Mouse (Mus musculus): Measurements from ENCODE around the gene Tex14.
A peak's percentile ranks its signal among the peaks of the same experiment; 100 is the strongest.

Gene Tex14

DNA sequence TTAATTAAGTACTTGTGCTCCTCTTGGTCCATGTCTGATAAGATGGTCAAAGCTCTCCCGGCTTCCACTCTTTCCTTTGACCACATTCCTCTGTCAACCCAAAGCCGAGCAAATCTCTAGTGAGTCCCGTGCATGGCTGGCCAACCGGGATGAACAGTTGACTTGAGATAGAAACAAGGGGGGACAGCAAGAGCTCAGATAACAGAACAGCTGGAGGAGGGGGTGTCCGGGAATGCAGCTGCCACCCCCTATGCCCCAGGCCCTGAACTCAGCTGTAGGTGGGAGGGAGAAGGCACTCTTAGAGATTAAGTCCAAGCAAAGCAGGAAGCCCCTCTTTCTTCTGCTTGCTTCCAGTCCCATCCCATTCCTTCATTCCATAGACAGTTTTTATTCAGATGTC is 165.9 kb downstream of the Tex14 start:
- DNase-seq (ENCODE audit: low spot score in 2 of 2): no peak

DNA sequence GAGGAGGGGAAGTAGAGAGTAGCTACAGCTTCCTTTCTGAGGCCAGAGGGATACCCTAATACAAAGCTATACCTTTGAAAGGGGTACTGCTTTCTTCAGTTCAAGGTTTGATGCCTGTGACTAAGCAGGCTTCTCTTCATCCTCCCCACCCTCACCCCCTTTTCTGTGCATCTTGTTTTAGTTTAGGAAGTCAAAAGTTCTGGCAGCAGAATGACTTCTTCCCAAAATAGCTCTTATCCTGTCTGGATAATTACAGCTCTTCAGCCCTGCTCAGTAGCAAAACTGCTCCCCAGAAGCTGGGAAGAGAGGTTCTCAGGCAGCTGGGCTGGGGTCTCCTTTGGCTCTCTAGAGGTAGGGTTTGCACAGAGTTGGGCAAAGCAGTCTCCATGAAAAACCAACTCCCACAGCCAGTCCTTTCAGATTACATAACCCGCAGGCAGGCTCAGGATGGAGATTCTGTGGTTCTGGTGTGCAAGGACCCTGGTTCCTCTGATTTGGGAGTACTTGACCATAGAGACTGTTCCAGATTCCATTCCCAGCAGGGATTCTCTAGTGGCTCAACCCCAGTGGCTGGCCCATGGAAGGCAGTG is 166.6 kb downstream of the Tex14 start:
- DNase-seq (ENCODE audit: low spot score in 2 of 2): no peak

GRCm38 (mm10) chr11:87573751-87574150 is 168.9 kb downstream of the Tex14 start:
- DNase-seq (ENCODE audit: low spot score in 2 of 2): no peak

GRCm38 (mm10) chr11:87574520-87575180 is 169.8 kb downstream of the Tex14 start:
- no peak for DNase-seq (ENCODE audit: low spot score in 2 of 2)

DNA sequence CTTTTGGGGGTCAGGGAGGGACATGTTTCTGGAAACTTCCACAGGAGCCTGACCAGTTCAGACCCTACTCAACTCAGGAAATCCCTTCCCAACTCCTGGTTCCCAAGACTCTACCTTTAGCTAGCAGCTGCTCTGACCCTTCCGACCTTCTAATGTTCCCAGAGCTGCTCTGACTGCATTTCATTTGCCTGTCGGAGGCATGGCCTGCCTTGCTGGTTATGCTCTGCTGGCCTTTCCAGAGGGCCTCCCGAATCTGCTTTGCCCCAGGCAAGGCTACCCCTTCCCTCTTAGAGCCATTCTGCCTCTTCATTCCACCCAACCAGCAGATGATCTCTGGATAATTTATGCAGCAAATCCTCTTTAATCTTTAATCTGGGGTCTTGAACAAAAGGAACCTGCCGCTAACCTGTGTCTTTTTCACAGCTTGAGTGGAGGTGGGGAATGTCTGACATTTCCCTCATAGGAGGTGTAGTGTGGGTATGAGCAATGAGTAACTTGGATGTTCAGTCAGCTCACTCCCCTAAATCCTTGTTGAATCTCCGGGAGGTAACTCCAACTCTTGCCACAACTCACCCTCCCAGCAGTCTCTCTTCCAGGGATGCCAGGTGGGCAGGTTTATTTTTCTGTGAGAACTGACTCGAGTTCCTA is 172.9 kb downstream of the Tex14 start:
- no peak for DNase-seq (ENCODE audit: low spot score in 2 of 2)

DNA sequence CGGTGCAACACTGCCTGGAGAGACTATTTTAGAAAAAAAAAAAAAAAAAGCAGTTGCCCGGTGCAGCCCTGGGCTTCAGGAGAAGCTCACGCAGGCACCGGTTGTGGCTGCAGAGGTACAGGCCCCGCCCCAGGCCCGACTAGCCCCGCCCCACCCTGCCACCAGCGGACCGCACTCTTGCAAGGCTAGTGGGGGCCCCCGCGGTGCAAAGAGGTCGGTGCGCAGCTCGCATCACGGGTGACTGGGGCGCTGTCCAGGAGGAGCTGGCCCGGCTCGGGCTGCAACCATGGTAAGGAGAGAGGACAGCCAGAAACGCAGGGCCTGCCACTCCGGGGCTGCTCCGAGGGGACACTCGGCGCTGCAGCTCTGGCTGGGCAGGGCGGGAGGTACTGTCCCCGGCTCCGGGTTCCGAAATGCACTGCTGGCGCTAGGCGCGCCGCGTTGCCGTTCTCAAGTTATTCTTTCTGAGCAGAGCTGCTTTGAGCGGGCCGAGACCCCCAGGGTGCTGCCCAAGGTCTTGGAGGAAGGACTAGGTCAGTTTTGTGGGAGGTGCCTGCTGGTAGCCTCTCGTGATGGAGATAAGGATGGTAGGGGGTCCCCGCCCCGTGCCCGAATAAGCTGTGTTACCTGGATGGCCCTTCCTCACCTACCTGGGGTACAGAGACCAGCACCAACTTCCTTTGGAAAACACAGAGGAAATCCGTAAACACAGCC is 173.5 kb downstream of the Tex14 start:
- peak in 1 of 2 experiments; percentile 61 for DNase-seq (ENCODE audit: low spot score in 2 of 2)

DNA sequence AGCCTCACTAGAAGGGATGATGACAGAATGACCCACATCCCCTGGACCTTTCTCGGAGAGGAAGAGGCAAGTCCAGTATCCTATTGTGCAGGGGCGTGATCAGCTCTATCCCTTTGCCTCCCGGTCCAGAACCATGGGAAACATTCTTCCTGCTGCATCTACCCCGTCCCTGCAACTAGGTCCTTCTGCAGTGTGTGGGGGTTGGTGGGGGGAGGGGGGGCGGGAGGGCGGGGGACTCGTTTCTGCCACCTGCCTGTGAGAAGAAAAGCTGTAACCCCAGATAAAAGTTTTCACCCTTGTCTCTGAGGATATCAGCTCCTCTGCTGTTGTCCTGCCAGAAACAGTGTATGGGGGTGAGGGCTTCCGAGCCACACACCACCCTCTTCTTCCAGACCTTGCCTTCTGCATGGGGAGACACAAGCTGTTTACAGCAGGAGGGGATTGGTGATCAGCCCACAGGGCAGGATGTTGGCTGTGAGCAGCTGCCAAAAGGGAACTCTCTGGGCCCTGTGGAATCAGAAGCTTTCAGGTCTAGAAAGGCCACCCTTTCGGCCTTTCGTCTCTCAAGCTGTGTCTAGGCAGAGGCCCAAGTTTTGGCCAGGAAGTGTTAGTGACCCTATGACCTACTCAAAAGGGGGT is 174.2 kb downstream of the Tex14 start:
- no peak for DNase-seq (ENCODE audit: low spot score in 2 of 2)

- DNase-seq (ENCODE audit: low spot score in 2 of 2): no peak
These were observed 174.8 kb downstream of the Tex14 start for GRCm38 (mm10) chr11:87579713-87580112.

GRCm38 (mm10) chr11:87580543-87581085 is 175.7 kb downstream of the Tex14 start:
- no peak for DNase-seq (ENCODE audit: low spot score in 2 of 2)

GRCm38 (mm10) chr11:87581161-87581865 is 176.4 kb downstream of the Tex14 start:
- no peak for DNase-seq (ENCODE audit: low spot score in 2 of 2)

DNA sequence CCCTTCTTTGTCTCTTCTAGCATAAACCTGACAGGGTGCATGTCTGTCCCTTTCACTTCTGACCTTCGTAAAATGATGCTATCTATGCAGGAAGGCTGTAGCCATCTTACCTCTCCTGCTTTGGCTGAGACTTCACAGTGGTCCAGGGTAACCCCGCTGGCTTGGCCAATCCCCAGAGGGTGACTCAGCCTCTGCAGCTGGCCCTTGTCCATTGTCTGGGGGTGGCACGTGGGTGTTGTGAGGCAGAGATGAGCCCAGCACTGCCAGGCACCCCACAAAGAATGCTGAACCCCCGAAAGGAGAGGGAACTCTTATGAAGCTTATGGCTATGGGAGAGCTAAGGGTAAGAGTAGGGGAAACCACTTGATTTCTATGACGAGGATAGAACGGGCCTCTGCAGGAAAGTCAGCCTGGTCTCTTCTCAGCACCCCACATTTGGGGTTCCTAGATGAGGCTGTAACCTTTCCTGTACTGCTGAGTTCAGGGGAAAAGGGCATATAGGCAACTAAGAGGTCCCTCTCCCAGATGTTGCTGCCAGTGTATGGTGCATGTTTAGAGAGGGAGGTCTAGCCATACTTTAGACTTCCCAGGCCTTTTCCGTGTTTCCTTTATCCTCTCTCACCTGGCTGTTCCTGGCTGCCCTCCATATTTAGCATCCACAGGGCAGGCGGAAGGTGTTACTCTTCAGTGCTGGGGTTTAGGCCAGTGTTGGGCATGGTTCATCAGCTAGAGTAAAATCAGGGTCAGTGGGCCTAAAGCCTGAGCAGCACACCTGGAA is 177.3 kb downstream of the Tex14 start:
- DNase-seq (ENCODE audit: low spot score in 2 of 2): no peak

DNA sequence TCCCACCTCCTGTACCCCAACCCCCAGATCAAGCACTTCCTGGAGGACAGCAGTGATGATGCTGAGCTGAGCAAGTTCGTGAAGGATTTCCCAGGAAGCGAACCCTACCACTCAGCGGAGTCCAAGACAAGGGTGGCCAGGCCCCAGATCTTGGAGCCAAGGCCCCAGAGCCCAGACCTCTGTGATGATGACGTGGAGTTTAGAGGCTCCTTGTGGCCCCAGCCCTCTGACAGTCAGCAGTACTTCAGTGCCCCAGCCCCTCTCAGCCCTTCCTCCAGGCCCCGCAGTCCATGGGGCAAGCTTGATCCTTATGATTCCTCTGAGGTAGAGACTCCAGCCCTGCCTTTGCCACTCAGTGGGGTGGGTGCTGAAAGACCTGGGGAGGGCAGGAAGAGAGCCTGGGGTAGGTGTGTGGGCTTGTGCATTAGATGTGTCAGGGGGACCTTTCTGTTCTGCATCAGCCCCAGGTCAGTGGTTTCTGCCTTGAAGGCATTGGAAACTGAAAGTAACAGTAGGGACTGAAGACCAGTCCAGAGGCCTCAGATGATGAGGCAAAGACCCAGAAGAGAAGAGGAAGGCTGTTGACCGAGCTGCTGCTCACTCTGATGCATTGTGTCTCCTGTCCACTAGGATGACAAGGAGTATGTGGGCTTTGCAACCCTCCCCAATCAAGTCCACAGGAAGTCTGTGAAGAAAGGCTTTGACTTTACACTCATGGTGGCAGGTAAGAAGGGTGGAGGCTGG is 178.6 kb downstream of the Tex14 start:
- DNase-seq (ENCODE audit: low spot score in 2 of 2): no peak

- no peak for DNase-seq (ENCODE audit: low spot score in 2 of 2)
These were observed 180.0 kb downstream of the Tex14 start for GRCm38 (mm10) chr11:87584711-87585505.

DNA sequence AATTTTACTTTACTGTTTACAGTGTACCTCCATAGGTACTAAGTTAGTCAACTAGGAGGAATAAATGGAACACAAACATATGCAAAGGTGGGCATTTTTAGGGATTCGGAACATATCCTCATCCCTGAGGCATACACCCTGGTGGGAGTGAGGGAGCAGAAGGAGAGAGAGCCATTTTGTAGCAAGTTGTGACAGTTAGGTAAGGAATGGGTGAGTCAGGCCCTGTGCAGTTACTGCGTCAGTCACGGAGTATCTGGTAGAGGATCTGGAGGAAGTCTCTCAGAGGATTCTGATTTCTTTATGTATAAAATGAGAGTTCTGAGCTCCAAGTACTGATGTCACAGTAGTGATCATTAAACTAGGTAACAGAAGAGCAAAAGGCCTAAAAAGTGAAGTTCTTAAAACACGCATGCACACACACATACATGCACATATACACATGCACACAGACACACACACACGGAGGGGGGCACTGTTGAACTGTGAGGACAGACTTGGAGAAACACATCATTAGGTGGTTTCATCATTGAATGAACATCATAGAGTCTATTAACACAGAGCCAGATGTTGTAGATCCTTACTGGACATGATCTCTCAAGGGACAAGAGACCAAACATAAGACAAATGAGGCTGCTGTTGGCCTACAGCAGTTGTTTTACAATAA is 182.5 kb downstream of the Tex14 start:
- no peak for DNase-seq (ENCODE audit: low spot score in 2 of 2)

DNA sequence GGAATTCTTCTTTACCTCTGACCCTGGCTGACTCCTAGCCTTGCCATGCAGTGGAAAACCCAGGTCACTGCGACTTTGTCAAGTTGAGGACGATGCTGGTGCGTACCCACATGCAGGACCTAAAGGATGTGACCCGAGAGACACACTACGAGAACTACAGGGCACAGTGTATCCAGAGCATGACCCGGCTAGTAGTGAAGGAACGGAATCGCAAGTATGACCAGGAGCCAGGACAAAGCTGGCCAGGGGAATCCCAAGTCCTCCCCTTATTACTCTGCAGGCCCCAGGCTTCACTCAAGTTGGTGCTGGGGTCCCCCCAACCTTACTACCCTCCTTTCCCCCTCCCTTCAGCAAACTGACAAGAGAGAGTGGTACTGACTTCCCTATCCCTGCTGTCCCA is 184.7 kb downstream of the Tex14 start:
- no peak for DNase-seq (ENCODE audit: low spot score in 2 of 2)

- peak in 1 of 2 experiments; percentile 43 for DNase-seq (ENCODE audit: low spot score in 2 of 2)
These were observed 186.1 kb downstream of the Tex14 start for GRCm38 (mm10) chr11:87590841-87591525.

GRCm38 (mm10) chr11:87591526-87592353 is 186.9 kb downstream of the Tex14 start, which contains the start of gene Mtmr4:
Mtmr4 (plus strand) TSS chr11:87592162.
- DNase-seq (ENCODE audit: low spot score in 2 of 2): peak; percentile 100

Measured in frontal cortex, postnatal 10 days (tissue).